In genomic region chr7:131555301-131556081, GRCm38 (mm10) we compare ENCODE assay signal across 8 mouse cellular contexts. TPM values are rescaled to one million over a fixed set of nuclear protein-coding genes. Genes with fewer than 3 reads are reported as not detected.
DNase-seq lines count a peak whose midpoint lies in the region; ATAC-seq and TF ChIP-seq lines count a peak whose summit lies in the region.

No protein-coding gene starts in this region.

- DNase-seq in heart, adult 2 months, result peak; percentile 40 to 66
- DNase-seq in heart, adult 8-10 months (ENCODE audit: low spot score), result no peak
- DNase-seq in CD4-positive helper T cell, adult 2 months (ENCODE audit: low read depth, low spot score), result peak; percentile 44
- peak; percentile 46 for DNase-seq in embryonic facial prominence, embryonic 11.5 days (ENCODE audit: low spot score)
- DNase-seq in left cerebral cortex, postnatal 4 days, result no peak
- DNase-seq in c-Kit-positive CD71-positive TER-119-positive erythroid progenitor cells, embryonic 14.5 days (ENCODE audit: low spot score), result no peak

- no peaks in the 10 kb centered on the region for H3K36me3 ChIP-seq in heart, adult 2 months (ENCODE audit: control insufficient read depth, insufficient read depth, low read length)
- no peaks in the 10 kb centered on the region for H3K36me3 ChIP-seq in embryonic facial prominence, embryonic 11.5 days (replicated peaks; ENCODE audit: control insufficient read depth, insufficient read depth, low read depth, low read length)
- H3K36me3 ChIP-seq in intestine, embryonic 16.5 days (ENCODE audit: control insufficient read depth, insufficient read depth, low read length), result no peaks in the 10 kb centered on the region
- no peaks in the 10 kb centered on the region for H3K36me3 ChIP-seq in midbrain, embryonic 15.5 days (replicated peaks)

- H3K4me3 ChIP-seq in heart, adult 2 months, result peak overlapping the region; percentile 22
- H3K4me3 ChIP-seq in embryonic facial prominence, embryonic 11.5 days (ENCODE audit: low read depth, low read length), result 0 out of 2 replicates have a peak overlapping the region, but pooled peaks have one; percentile 8
- H3K4me3 ChIP-seq in intestine, embryonic 16.5 days (ENCODE audit: low read length), result peak overlapping the region; percentile 28
- 0 out of 2 replicates have a peak overlapping the region, but pooled peaks have one; percentile 4 for H3K4me3 ChIP-seq in midbrain, embryonic 15.5 days

- H3K79me2 ChIP-seq in heart, adult 2 months (replicated peaks; ENCODE audit: control insufficient read depth, insufficient read depth, low read length), result no peaks in the 10 kb centered on the region

- peak; percentile 21; the same call in 1 of the 2 replicates for TF ChIP-seq CTCF in heart, adult 2 months (IDR thresholded peaks at IDR 0.05)

- H3K27ac ChIP-seq in heart, adult 2 months, result no peak overlapping the region
- no peak overlapping the region for H3K27ac ChIP-seq in embryonic facial prominence, embryonic 11.5 days (replicated peaks; ENCODE audit: low read depth, low read length)
- H3K27ac ChIP-seq in intestine, embryonic 16.5 days (ENCODE audit: low read length), result no peak overlapping the region
- no peak overlapping the region for H3K27ac ChIP-seq in midbrain, embryonic 15.5 days

- H3K4me2 ChIP-seq in embryonic facial prominence, embryonic 11.5 days (ENCODE audit: low read depth, low read length), result peak overlapping the region; percentile 21
- peak overlapping the region; percentile 37 for H3K4me2 ChIP-seq in intestine, embryonic 16.5 days (ENCODE audit: low read depth, low read length)
- H3K4me2 ChIP-seq in midbrain, embryonic 15.5 days, result peak overlapping the region; percentile 13; the same call in 1 of the 2 replicates

- H3K27me3 ChIP-seq in heart, adult 2 months (ENCODE audit: control insufficient read depth, insufficient read depth, low read length), result peaks cover 48% of the 10 kb centered on the region
- H3K27me3 ChIP-seq in embryonic facial prominence, embryonic 11.5 days (ENCODE audit: control insufficient read depth, insufficient read depth, low read length), result peaks cover 73% of the 10 kb centered on the region
- peaks cover 78% of the 10 kb centered on the region for H3K27me3 ChIP-seq in intestine, embryonic 16.5 days (replicated peaks; ENCODE audit: control insufficient read depth, insufficient read depth, low read length)
- H3K27me3 ChIP-seq in midbrain, embryonic 15.5 days (replicated peaks), result peaks cover 82% of the 10 kb centered on the region

- H3K9ac ChIP-seq in heart, adult 2 months (ENCODE audit: low read depth, low read length), result no peak overlapping the region
- H3K9ac ChIP-seq in embryonic facial prominence, embryonic 11.5 days (replicated peaks; ENCODE audit: low read length), result no peak overlapping the region; the same call in 1 of the 2 replicates
- no peak overlapping the region for H3K9ac ChIP-seq in intestine, embryonic 16.5 days (ENCODE audit: low read depth, low read length)
- no peak overlapping the region for H3K9ac ChIP-seq in midbrain, embryonic 15.5 days

- intact Hi-C loops in heart, adult 2 months (cut with DNase I), result loop anchor here (1.0 kb wide), 1 partner anchor 11 kb away; no protein-coding TSS in a partner anchor
- intact Hi-C loops in left cerebral cortex, postnatal 4 days (cut with DNase I), result no loop called here

- H3K4me1 ChIP-seq in heart, adult 2 months (ENCODE audit: control insufficient read depth, insufficient read depth, low read length), result peaks cover 2% of the 10 kb centered on the region; the same call in 1 of the 2 replicates
- peaks cover 8% of the 10 kb centered on the region for H3K4me1 ChIP-seq in embryonic facial prominence, embryonic 11.5 days (ENCODE audit: control insufficient read depth, insufficient read depth, low read length)
- H3K4me1 ChIP-seq in intestine, embryonic 16.5 days (ENCODE audit: control insufficient read depth, insufficient read depth, low read length), result peaks cover 12% of the 10 kb centered on the region
- peaks cover 22% of the 10 kb centered on the region for H3K4me1 ChIP-seq in midbrain, embryonic 15.5 days

- 2% methylated on average over 68 of the region's 68 CpGs for WGBS in heart, adult 2 months
- under 1% methylated on average over 65 of the region's 68 CpGs for WGBS in embryonic facial prominence, embryonic 11.5 days
- under 1% methylated on average over 68 of the region's 68 CpGs for WGBS in intestine, embryonic 16.5 days
- under 1% methylated on average over 68 of the region's 68 CpGs for WGBS in midbrain, embryonic 15.5 days

- TF ChIP-seq POLR2A in heart, adult 2 months (IDR thresholded peaks at IDR 0.05; ENCODE audit: insufficient read depth, low read depth, low read length), result no peak

- TF ChIP-seq EP300 in heart, adult 2 months (IDR thresholded peaks at IDR 0.05; ENCODE audit: insufficient read depth, low read depth, low read length), result no peak

- H3K9me3 ChIP-seq in embryonic facial prominence, embryonic 11.5 days (replicated peaks; ENCODE audit: control insufficient read depth, low read length), result no peaks in the 10 kb centered on the region
- no peaks in the 10 kb centered on the region for H3K9me3 ChIP-seq in intestine, embryonic 16.5 days (ENCODE audit: control insufficient read depth, low read length)
- no peaks in the 10 kb centered on the region for H3K9me3 ChIP-seq in midbrain, embryonic 15.5 days

- no peak for ATAC-seq in embryonic facial prominence, embryonic 11.5 days (replicated peaks; ENCODE audit: insufficient number of reproducible peaks, low FRiP score, low TSS enrichment, low read depth)
- no peak for ATAC-seq in intestine, embryonic 16.5 days
- ATAC-seq in midbrain, embryonic 15.5 days (replicated peaks), result no peak

RNA-seq across cellular contexts. Expression of gene Bub3, which starts 4.5 kb away (rescaled TPM):
- 10 to 100 TPM; 25.0 to 29.8 TPM for total RNA-seq in heart, adult 2 months (2021)
- 34.5 and 57.8 TPM in 2 replicates for polyA plus RNA-seq in heart, adult 2 months (2012; rRNA removed)
- 10 to 100 TPM; 28.6 to 34.8 (median 29.3) TPM for total RNA-seq in heart, adult 8-10 months (2022)
- 279 and 281 TPM in 2 replicates for polyA plus RNA-seq in embryonic facial prominence, embryonic 11.5 days (2014; fragmentation: Nextera tagmentation; extraction: Ambion mirVana)
- polyA plus RNA-seq in intestine, embryonic 16.5 days (2015; fragmentation: Nextera tagmentation; extraction: Ambion mirVana), result 162 and 193 TPM in 2 replicates
- polyA plus RNA-seq in midbrain, embryonic 15.5 days (2015; fragmentation: Nextera tagmentation; extraction: Ambion mirVana), result 165 and 166 TPM in 2 replicates
- 10 to 100 TPM; 56.6 to 59.5 TPM for total RNA-seq in left cerebral cortex, postnatal 4 days (2021)

RNA-seq across cellular contexts. Expression of gene Hmx2, which starts 6.9 kb away (rescaled TPM):
- not detected for total RNA-seq in heart, adult 2 months (2021)
- polyA plus RNA-seq in heart, adult 2 months (2012; rRNA removed), result not detected in 2 replicates
- total RNA-seq in heart, adult 8-10 months (2022), result not detected
- polyA plus RNA-seq in embryonic facial prominence, embryonic 11.5 days (2014; fragmentation: Nextera tagmentation; extraction: Ambion mirVana), result 0.21 and 0.36 TPM in 2 replicates
- 0.39 and 0.68 TPM in 2 replicates for polyA plus RNA-seq in intestine, embryonic 16.5 days (2015; fragmentation: Nextera tagmentation; extraction: Ambion mirVana)
- 0.34 and 1.1 TPM in 2 replicates for polyA plus RNA-seq in midbrain, embryonic 15.5 days (2015; fragmentation: Nextera tagmentation; extraction: Ambion mirVana)
- not detected for total RNA-seq in left cerebral cortex, postnatal 4 days (2021)

RNA-seq across cellular contexts. Expression of gene Hmx3, which starts 12.8 kb away (rescaled TPM):
- total RNA-seq in heart, adult 2 months (2021), result not detected
- polyA plus RNA-seq in heart, adult 2 months (2012; rRNA removed), result not detected in 2 replicates
- total RNA-seq in heart, adult 8-10 months (2022), result not detected
- polyA plus RNA-seq in embryonic facial prominence, embryonic 11.5 days (2014; fragmentation: Nextera tagmentation; extraction: Ambion mirVana), result 0.20 TPM in 1 of 2 replicates, not detected in the other
- 0.53 and 0.54 TPM in 2 replicates for polyA plus RNA-seq in intestine, embryonic 16.5 days (2015; fragmentation: Nextera tagmentation; extraction: Ambion mirVana)
- 0.49 and 0.73 TPM in 2 replicates for polyA plus RNA-seq in midbrain, embryonic 15.5 days (2015; fragmentation: Nextera tagmentation; extraction: Ambion mirVana)
- not detected for total RNA-seq in left cerebral cortex, postnatal 4 days (2021)

Comparison
In these comparisons a context has a peak if more than half of its experiments do, and no peak if none do; other contexts are left out.
1. DNase-seq: peak in heart, adult 2 months (2 of 2), CD4-positive helper T cell, adult 2 months (single experiment) and embryonic facial prominence, embryonic 11.5 days (single experiment); none in heart, adult 8-10 months (single experiment), left cerebral cortex, postnatal 4 days (single experiment) and c-Kit-positive CD71-positive TER-119-positive erythroid progenitor cells, embryonic 14.5 days (single experiment).
2. Peak in every context shown above with its lines, with median percentiles within 50 percentile points of each other: H3K4me3 ChIP-seq and H3K4me2 ChIP-seq.